Mouse (Mus musculus): ENCODE measurements around the gene Ptpa.

Ptpa gene

DNA sequence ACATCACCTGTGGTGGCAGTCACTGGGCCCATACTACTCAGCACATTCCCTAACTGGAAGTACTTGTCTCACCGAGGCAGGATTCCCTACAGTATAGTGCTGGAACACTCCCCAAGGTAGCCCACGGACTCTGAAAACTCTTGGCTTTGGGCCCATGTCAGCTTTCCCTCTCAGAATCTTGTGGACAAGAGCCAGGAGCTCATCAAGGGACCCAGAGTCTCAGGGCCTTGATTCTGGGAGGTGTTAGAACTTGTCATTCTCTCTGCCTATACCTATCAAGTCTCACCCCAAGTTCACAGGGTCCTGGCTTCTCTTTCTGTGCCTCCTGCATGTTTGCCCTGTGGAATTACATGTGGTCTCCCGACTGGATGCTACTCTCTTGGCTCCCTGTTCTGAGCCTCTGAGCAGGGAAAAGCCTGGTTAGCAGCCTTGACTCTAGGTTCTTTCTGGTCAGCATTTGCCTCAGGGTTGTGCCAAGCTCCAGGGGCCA lies 24.4 kb downstream of the Ptpa start:
- DNase-seq = peak; percentile 67

DNA sequence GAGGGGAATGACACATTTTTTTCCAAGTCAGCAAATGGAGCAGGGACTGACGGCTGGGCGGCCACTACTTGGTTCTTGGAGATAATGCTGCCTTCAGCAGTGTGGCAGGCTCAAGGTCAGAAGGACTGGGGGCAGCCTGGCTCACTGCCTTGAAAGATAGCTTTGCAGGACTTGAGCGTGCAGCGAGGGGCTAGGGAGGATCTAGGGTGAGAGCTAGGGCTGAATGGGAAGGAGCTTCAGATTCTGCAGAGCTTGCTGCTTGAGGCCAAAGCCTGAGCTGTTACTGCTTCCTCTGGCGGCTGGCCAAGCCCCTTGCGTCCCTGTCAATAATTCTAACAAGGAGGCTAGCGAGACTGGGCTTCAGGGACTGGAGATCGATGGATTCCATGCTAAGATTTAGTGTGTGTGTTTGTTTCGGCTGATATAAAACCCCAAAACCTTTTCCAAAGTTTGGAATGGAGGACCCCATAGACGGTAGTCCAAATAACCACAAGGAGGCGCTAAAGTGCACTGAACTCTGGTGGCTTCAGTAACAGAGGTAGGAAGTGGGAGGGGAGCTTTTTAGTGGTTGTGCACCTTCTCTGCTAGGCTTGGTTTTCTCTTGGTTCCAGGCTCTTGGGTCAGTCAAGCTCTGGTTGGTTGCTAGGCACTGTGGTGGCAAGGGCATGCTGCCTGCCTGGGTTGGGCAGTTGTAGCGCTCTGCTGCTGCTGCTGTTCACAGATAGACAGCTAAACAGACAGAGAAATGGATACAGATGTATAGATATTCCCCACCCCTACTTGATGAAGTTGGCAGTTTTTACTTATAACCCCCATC lies 25.1 kb downstream of the Ptpa start:
- peak; percentile 86 to 88 for DNase-seq

DNA sequence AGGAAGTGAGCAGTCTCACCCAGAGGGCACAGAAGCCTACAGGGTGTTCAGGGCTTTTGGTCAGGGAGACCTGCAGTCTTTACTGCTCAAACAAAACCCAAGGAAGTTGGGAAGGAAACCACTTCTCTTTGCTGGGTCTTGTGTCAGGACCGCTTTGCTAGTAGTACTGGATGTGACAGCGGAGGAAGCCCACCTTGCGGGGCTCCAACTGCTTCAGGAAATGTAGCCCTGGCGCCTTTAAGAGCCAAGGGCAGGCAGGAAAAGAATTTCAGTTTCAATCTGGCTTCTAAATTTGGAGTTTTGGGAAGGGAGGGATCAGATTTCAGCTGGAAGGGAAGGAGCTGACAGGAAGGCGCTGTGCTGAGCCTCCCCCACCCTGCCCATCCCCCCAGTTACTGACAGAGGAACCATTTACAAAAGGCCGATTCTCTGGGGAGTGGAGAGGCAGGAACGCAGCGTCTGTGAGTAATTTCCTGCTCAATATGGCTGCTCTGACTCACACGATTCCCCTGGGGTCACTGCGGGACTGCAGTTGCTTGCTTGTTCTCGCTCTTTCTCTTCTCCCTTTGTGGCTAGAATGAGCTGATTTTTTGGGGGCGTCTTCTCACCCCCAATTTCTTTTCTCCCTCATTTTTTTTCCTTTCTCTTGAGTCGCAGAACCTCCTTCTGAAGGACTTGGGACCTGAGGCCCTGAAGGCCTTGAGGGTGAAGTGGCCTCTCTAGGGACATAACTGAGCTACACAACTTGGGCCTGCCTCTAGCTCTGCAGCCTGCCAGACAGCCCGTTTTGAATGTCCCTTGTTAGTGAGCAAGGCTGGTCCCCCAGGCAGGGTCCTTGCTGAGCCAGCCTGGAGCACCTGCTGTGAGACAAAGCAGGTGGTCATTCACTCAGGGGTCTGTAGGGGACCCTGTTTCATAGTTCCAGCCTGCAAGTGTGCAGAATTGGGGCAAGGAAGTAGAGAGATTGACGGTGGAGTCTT lies 26.0 kb downstream of the Ptpa start:
- DNase-seq = peak; percentile 76 to 85

DNA sequence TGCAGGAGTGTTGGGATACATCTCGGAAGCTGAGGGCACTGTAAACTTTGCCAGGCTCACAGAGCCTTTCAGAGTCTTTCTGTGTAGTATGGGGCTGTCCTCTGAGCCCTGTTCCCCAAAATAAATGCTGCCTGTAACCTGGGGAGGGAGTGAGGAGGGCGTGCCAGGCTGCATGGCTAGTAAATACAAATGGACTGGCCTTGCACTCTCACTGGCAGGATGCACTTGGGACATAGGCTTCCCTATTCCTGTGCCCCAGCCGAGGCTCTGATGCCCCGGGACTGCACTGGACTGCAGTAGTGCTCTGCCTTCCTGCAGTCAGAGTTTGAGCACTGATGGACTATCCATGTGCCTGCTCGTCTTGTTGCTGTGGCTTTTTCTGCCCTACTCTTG lies 26.7 kb downstream of the Ptpa start:
- no peak for DNase-seq

DNA sequence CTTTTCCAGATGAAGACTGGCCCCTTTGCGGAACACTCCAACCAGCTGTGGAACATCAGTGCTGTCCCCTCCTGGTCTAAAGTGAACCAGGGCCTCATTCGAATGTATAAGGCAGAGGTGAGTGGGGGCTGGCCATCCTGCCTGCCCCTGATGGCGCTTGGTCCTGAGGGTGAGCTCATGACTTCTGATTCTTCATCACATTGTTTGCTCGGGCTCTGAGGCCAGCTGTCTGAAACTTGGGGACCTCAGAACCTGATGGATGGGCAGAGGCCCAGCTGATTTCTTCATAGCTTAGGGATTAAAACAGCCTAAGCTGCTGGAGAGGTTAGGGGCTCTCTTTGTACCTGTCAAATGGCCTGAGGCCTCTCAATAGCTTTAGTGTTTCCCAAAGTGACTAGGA lies 27.4 kb downstream of the Ptpa start:
- no peak for DNase-seq

DNA sequence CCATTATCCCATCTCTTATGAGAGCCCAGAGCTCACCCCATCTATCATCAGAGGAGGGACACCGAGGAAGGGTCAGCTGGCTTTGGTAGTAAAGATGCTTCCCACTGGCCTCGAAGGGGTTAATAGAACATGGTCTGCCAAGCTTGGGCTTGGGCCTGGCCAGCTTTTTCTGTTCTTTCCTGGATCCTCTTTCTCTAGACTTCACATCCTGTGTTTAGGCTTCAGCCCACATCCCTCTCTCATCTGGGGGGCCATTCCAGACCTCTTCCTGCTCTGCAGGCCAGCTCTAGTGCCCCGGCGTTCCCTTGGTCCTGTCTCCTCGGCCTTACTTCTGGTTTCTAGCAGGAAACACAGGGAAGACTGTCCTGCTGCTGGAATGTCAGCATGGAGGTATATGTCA lies 28.2 kb downstream of the Ptpa start:
- no peak for DNase-seq

DNA sequence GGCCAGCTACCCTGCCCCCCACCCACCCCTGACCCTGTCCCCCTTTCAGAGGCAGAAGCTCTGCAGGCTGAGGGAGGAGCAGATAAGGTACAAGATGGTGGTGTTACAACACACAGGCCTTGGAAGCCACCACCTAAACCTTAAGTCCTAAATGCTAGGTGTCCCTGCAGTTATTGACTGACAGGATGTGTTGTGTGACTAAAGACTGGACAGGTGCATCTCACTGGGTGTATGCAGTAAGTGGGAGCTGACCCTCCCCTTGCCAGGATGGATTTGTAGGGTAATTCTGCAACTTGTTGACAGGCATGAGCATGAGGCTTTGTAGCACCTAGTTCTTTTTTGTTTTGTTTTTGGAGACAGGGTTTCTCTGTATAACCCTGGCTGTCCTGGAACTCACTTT lies 28.6 kb downstream of the Ptpa start:
- no peak for DNase-seq

DNA sequence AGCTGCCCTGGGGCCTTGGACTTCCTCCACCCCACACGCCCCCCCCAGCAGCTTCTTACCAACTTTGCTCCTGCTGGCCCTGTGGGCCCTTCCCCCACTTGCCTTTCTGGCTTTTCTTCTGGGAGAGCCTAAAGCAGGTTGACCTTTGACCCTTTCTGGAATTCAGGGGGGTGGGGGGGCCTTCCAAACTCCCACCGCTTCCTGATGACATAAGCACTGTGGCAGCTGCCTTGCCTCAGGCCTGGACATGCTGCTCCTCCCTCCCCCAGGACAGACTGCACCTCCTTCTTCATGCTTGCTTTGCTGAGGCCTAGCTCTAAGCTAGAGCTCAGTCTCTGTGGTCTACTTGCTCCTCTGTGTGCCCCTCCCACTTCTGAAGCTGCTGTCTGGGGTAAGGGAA lies 29.5 kb downstream of the Ptpa start:
- peak; percentile 63 to 69 for DNase-seq

DNA sequence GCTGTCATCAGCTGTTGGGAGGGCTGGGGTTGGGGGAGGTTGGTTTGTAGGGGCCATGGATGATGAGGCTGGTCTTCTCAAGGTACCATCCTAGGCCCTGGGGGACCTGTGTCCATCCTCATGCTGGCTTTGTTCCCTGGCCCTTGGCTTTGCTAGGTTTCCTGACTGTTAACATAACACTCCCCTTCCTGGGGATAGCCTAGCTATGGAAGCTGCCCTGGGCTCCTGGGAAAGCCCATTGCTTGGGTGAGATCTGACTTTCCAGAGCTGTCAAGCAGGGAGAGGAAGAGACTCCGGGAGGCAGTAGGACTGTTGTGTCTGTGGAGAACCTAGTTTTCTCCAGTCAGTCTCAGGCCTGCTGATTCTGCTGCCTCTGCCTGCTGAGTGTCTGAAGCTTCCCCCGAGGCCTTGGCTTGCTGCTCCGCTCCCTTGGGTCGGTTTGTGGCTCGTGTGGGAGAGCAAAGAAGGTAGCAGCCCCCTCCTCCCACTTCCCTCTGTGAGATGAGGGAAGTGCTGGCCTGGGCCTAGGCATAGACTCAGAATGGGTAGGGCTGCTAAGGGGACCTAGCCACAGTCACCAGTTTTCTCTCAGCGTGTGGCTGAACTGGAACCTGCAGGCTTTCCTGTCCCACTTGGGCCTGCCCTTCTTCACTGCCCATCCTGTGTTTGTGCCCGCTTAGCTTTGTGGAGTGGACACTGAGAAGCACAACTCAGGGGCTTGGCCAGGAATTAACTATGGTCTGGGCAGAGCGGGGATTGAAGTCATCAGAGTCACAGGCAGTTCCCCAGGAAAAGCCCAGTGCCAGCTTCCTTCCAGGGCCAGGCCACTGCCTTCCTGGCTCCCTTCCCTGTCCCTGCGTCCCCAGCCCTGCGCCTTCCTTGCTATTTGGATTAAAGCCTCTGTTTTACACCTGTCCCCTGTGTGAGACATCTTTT lies 31.3 kb downstream of the Ptpa start:
- DNase-seq = no peak

DNA sequence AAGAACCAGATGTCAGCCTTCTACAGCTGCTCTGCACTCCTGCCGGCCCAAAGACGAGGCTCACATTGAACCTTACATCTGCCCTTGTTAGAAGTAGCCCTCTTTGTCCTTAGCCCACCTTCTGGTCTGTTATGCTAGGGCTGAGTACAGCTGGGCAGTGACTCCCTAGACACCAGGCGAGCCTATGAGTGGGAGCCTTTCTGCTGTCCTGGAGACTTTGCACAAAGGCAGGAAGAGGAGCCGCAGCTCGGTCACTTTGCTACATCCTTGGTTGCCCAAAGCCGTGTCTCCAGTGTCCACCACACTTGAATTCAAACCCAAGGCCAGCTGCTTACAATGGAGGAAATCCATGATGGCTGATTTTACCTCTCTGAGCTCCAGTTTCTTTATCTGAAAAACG lies 32.5 kb downstream of the Ptpa start:
- no peak for DNase-seq

DNA sequence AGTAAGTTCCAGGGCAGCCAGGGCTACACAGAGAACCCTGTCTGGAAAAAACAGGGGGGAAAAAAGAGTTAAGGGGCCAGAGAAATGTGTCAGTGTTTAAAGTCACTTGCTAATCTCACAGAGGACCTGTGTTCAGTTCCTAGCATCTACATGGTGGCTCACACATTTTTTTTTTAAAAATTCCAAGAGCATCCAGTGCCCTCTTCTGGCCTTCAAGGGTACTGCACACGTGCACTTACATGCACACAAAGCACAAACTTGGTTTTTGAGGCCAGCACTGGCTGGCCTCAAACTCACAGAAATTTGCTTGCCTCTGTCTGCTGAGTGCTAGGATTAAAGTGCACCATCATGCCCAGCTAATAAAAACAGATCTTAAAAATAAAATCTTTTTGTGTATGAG lies 34.7 kb downstream of the Ptpa start:
- no peak for DNase-seq

DNA sequence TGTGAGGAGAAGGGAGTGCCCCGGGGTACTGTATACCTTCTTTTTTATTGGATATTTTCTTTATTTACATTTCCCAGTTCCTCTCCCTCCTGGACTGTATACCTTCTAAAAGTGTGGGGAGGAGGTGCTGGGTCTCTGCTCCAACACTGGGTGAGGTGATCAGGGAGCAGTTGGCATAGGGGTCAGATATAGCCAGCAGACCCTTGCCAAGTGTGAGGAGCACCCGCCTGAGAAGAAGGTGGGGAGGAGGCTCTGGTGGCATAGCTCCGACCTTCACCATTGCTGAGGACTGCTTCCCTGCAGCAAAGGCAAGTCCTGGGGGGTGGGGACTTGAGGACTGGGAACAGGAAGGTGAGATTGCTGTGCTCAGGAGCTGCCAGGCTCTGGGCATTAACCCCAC lies 35.7 kb downstream of the Ptpa start:
- no peak for DNase-seq

DNA sequence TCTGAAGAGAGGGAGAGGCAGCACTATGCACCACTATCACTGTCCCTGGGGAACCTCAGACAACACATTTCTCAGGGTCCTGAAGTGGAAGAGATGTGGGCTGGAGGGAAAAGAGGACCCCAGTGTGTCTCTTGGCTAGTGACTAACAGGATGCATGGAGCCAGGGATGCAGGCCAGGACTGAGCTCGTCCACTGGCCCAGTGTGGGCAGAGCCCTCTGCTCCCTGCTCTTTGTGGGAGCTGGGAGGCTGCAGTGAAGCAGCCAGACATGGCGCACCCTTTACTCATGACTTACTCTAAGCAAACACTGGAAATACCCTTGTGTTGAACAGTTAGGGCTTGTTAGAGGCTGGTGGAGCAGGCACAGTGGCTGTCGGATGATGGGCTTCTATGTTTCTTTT lies 37.7 kb downstream of the Ptpa start:
- no peak for DNase-seq

DNA sequence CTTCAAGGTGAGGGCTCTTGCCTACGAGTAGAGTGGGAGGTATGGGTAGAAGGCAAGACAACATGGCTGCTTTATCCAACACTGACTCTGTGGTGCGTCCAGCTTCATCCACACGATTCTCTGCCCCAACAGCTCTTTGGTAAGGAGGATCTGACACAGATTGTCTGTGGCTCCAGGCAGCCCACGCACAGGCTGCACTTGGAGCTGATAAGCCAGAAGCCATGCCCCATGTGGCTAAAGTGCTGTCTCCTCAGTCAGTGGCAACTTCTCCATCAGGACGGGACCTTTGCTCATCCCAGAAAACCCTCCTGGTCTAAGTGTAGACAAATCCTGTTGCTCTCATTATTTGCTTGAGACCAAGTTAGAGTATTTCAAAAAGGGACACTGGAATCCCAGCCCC lies 38.7 kb downstream of the Ptpa start:
- no peak for DNase-seq

DNA sequence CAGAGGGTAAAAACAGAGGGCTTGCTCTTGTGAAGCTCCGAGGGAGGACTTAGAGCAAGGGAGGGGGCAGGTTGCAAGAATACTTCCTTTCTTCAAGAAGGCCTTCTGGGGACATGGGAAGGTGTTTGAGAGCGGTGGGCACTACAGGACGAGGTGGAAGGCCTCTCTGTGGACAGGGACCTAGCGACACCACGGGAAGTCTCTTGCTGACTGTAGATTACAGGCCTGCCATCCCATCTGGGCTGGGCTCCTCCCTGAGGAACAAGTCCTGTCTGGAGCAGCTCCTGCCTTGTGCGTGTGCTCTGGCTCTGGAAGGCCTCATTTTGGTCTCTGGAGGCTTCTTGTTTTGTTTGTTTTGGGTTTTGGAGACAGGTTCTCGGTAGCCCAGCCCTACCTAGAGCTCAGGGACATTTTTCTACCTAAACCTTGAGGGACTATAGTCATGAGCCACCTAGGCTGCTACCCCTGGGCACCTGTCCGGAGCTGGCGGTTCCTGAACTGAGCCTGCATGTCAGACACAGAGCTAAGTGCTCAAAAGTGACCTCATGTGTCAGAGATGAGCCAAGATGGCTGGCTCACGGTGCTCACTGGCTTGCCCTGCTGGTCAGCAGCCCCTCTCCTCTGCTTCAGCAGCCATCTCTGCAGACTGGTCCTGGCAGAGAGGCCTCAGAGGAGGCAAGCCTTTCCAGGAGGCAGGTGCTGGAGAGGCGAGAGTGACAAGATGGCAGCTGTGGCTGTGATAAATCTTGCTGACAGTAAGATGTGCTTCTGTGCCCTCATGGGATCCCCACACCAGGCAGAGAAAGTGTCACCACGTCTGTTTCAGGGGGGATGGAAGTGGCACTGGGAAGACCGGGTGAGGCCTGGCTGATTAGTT lies 40.5 kb downstream of the Ptpa start:
- DNase-seq = no peak

DNA sequence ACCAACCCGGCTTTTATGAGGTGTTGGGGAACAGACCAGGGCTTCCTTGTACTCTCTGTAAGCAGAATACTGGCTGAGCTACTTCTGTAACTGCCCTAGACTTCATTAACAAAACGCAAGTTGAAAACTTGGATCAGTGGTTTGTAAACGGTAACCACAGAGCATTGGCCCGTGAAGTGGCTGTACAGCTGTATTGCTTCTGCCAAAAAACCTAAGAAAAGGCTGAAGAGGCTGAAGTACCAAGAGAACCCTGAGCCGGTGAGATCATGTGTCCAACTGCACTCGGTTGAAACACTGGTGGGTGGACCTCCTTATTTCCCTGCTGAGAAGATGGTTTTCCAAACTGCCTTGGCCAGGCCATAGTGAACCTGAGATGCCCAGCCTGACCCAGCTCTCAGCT lies 42.5 kb downstream of the Ptpa start:
- DNase-seq = peak; percentile 77 to 84

DNA sequence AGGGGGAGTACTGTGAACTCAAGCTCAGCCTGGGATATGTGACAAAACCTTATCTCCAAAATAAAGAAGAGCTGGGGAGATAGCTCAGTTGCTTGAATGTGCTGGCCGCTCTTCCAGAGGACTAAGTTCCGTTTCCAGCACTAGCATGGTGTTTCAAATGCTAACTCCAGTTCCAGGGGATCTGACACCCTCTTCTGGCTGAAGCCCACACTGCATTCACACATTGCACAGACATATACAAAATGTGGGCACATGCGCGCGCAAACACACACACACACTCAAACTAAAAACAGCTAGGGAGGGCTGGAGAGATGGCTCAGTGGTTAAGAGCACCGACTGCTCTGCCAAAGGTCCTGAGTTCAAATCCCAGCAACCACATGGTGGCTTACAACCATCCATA lies 43.4 kb downstream of the Ptpa start:
- no peak for DNase-seq

DNA sequence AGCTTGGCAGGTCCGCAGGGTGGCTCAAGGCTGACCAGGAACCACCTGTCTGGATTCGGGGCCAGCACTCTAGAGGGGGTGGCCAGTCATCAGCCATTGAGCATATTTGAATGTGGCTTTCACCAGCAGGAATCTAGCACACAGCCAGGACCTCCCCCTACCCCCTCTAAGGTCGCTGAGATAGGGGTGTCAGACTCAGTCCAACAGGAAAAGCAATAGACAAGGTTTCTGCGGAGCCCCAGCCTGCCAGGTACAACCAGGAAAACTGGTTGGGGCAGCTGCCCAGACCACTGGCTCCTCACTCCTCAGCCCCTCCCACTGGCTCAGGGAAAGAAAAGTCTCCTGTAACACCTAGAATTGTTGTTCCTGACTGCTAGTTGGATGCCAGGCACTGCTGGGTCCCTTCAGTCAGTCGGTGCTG lies 47.5 kb downstream of the Ptpa start:
- peak; percentile 66 to 68 for DNase-seq

DNA sequence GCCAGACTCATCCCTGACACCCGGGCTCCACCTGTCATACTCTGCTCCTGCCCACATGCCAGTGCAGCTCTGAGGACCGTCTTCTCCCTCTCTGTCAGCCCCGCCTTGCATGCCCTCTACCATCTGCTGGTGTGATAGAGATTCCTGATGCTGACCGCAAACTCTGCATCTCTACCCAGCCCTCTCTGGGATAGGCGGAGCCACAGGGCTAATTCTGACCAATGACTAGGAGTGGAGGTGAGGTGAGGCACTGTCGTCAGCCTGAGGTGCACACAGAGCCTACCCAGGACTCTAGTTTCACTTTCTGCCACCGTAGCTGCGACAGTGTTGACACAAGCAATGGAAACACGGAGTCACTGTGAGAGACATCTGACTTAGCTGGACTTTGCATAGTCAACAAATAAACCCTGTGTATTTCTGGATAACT lies 48.1 kb downstream of the Ptpa start:
- DNase-seq = peak; percentile 80 to 84

DNA sequence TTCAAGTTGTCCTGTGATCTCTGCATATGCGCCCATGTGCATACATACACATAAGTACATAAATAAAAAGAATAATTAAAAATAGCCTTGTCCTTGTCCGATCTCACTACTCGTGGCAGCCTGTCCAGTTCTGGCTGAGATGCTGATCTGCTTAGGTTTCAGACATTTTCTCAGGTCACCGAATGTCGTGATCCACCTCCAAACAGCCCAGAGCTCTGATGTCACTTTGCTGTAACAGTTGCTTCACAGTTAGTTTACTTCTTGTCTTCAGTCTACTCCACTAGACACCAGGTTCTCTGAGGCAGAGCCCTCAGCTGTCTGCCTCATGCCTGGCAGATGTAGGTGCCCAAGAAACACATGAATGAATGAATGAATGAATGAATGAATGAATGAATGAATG lies 48.6 kb downstream of the Ptpa start:
- no peak for DNase-seq

DNA sequence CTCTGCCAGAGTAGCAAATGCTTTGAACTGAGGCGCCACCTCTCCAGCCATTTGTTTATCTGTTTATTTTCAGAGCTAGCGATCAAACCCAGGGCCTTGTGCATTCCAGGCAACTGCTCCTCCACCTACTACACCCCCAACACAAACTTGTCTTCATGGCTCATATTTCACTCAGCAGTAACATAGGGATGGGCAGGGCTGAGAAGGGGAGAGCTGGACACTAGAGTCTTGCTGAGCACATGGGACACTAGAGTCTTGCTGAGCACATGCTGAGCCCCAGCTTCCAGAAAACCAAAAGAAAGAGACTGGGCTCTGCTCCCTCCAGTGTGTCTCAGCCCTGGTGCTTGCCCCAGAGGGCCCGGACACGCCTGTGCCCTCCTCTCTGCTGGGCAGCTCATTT lies 50.9 kb downstream of the Ptpa start:
- DNase-seq = no peak

DNA sequence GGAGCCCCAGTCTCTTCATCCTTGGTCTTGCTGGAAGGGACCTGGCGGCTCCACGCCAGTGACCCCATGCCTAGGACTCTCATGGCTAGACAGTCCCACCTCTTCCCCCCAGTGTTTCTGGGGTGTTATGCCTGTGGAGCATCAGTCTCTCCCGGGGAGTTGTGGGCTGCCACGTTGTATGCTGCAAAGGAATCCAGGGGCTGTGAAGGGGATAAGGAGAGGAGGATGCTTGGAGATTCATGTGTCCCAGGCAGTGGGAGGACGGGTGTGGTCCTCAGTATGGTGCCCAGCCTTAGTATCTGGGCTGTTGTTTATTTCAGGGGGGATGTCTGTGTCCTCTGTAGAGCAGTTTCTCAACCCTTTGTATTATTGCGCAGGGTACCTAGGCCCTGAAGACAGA lies 53.2 kb downstream of the Ptpa start:
- DNase-seq = no peak

Data from kidney, adult 8-10 months (tissue).